Mouse (Mus musculus): Measurements from ENCODE around the gene Il9. TPM values are rescaled to one million over a fixed set of nuclear protein-coding genes. Genes with fewer than 3 reads are reported as not detected.

Gene Il9
- polyA plus RNA-seq, 1 experiment from 2014 or later = not detected

DNA sequence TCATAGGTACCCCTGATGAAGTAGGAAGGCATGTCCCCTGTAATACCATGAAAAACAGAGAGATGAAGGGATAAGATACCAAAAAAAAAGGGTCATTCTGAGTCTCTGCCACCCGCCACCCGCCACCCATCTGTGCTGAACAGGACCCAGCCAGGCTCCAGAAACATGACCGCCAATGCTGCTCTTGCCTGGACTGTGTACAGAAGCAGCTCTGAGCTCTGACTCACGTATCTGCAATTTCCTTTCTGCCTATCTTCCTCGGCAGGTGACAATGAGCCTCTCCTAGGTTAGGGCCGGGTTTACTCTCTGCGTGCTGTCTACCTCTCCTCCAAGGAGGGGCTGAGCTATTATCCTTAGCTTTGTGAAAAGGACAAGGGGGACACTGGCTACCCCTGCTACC is 38.6 kb downstream of the Il9 start:
- H3K27ac ChIP-seq = no peak overlapping the region
- ATAC-seq (ENCODE audit: insufficient number of reproducible peaks, low FRiP score, low TSS enrichment, low read depth) = no peak
- H3K4me3 ChIP-seq = no peak overlapping the region
- H3K9ac ChIP-seq = no peak overlapping the region
- H3K9me3 ChIP-seq = no peaks in the 10 kb centered on the region
- WGBS = 74% methylated on average over 7 of the region's 7 CpGs
- peaks cover 26% of the 10 kb centered on the region for H3K27me3 ChIP-seq
- H3K36me3 ChIP-seq = no peaks in the 10 kb centered on the region
- H3K4me1 ChIP-seq = peaks cover 8% of the 10 kb centered on the region
- H3K4me2 ChIP-seq = no peak overlapping the region

DNA sequence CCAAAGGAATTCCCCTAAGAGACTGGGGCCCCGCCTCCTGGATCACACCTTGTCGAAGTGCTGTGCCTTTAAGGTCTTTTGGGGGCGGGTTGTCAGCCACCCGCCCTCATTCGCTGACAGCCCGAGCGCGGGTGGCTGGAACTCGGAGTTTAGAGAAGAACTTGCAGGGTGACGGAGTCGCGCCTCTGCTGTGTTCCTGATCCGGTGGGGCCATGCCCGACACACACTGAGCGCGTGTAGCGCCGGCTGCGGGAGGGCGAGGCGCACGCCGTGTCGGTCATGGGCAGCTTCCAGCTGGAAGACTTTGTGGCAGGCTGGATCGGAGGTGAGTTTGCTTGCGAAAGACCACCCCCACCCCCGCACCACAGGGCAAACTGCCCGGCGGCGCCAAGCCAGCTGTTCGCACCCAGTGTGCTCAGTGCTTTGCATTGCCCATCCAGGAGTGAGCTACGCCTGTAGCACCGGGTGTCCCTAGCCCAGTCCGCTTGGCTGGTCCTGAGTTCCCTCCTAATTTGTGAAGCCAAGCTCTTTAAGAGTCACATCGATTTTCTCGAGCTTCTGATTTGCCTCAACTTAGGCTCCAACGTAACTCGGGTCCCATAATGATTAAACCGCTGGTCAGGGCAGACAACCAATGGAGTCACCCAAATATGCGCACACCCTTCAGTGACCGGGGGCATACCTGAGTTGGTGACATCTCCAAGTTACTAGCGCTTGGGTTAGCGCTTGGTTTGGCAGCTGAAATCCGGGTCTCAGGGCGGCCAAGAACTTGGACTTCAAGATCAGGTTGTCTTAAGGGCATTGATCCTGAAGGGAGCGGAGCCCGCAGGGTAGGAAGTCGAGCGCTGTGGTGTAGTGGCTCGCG is 43.6 kb downstream of the Il9 start, which contains the start of gene Slc25a48:
Slc25a48 (plus strand) TSS at position 145 of the 865 bp plus-strand sequence.
- 0 out of 2 replicates have a peak within 1 kb of the TSS, but pooled peaks have one; percentile 17 for H3K9ac ChIP-seq
- ATAC-seq (ENCODE audit: insufficient number of reproducible peaks, low FRiP score, low TSS enrichment, low read depth) = no peak
- peak within 1 kb of the TSS; percentile 43 for H3K4me3 ChIP-seq
- H3K36me3 ChIP-seq = no peaks in the 10 kb centered on the region
- no peak within 1 kb of the TSS for H3K27ac ChIP-seq
- 2% methylated on average over 51 of the region's 51 CpGs for WGBS
- peaks cover 54% of the 10 kb centered on the region for H3K27me3 ChIP-seq
- peak within 1 kb of the TSS; percentile 89 for H3K4me2 ChIP-seq
- H3K4me1 ChIP-seq = peaks cover 29% of the 10 kb centered on the region
- H3K9me3 ChIP-seq = no peaks in the 10 kb centered on the region

DNA sequence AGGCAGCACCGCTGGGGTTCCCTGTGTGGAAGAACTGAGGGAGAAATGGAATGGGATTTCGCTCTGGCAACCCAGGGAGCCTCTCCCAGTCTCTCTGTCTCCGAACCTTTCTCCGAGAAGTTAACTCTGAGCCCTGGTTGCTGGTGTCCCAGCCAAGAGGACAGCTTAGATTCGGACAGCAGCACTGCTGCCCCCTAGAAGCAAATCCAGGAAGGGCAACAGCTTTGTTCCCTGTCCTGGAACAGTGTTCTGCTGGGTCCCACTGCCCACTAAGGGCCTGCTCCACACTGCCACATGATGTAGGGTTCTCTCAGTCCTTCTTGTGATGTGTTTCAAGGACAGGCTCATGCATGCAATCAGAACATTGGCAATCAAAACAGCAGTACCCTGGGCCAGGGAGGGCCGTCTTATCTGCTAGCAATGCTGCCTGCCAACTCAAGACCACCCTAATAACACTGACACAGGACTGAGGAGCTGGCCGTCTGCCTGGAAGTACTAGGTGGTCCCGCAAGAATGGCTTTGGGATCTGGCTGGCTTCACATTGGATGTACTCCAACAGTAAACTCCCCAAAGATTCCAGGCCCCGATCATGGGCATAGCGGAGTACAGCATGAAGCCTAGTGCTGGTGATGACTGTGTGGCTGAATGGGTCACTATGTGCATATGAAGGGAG is 46.3 kb downstream of the Il9 start:
- H3K9ac ChIP-seq = no peak overlapping the region
- H3K36me3 ChIP-seq = no peaks in the 10 kb centered on the region
- ATAC-seq (ENCODE audit: insufficient number of reproducible peaks, low FRiP score, low TSS enrichment, low read depth) = no peak
- H3K4me2 ChIP-seq = no peak overlapping the region
- H3K4me1 ChIP-seq = peaks cover 36% of the 10 kb centered on the region
- 55% methylated on average over 10 of the region's 10 CpGs for WGBS
- no peak overlapping the region for H3K4me3 ChIP-seq
- peaks cover 52% of the 10 kb centered on the region for H3K27me3 ChIP-seq
- no peak overlapping the region for H3K27ac ChIP-seq
- H3K9me3 ChIP-seq = no peaks in the 10 kb centered on the region

DNA sequence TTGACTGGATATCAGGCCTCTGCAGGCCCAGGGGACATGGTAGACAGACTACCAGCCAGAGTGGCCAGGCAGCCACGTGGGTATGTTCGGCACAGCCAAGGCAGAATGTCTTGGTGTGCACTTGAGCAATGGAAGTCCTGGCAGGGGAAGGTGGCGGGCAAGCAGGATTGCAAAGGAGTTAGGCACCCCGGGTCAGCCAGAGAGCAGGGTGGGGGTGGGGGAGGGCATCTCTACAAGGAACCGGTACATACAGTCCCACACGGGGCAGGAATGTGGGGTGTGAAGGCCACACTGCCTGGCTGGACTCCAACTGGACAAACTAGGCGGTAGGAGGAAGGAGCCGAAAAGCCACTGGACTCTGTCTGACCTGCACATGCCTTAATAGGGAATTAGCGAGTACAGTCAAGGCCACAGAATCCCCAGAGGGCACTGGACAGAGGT is 47.7 kb downstream of the Il9 start:
- Histone ChIP-seq H3K4me2 (no peak overlapping the region), H3K36me3 (no peaks in the 10 kb centered on the region), H3K27me3 (peaks cover 38% of the 10 kb centered on the region), H3K4me3 (no peak overlapping the region), H3K9ac (no peak overlapping the region), H3K9me3 (no peaks in the 10 kb centered on the region), H3K27ac (no peak overlapping the region), H3K4me1 (peaks cover 45% of the 10 kb centered on the region)
- no peak for ATAC-seq (ENCODE audit: insufficient number of reproducible peaks, low FRiP score, low TSS enrichment, low read depth)
- 82% methylated on average over 9 of the region's 9 CpGs for WGBS

DNA sequence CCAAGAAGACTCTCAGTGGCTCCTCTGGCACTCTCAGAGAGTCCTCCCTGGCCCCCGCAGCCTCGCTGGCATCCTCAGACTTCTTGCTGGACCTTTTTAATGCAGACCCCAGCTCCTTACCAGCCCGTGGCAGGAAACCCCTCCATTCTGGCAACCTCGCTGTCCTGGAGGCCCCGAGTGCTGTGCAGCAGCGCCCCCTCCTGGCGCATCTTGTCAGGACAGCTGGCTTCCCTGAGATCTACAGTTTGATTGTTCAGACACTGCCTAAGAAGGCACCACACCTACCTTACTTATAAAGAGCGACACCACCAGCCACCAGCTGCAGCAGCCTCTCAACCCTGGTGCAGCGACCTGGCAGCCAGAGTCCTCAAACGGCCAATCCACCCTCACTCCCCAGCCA is 48.6 kb downstream of the Il9 start:
- H3K27ac ChIP-seq = no peak overlapping the region
- H3K9ac ChIP-seq = no peak overlapping the region
- H3K27me3 ChIP-seq = peaks cover 32% of the 10 kb centered on the region
- peaks cover 46% of the 10 kb centered on the region for H3K4me1 ChIP-seq
- H3K4me2 ChIP-seq = no peak overlapping the region
- no peak overlapping the region for H3K4me3 ChIP-seq
- H3K9me3 ChIP-seq = no peaks in the 10 kb centered on the region
- ATAC-seq (ENCODE audit: insufficient number of reproducible peaks, low FRiP score, low TSS enrichment, low read depth) = no peak
- H3K36me3 ChIP-seq = no peaks in the 10 kb centered on the region
- WGBS = 15% methylated on average over 10 of the region's 10 CpGs

DNA sequence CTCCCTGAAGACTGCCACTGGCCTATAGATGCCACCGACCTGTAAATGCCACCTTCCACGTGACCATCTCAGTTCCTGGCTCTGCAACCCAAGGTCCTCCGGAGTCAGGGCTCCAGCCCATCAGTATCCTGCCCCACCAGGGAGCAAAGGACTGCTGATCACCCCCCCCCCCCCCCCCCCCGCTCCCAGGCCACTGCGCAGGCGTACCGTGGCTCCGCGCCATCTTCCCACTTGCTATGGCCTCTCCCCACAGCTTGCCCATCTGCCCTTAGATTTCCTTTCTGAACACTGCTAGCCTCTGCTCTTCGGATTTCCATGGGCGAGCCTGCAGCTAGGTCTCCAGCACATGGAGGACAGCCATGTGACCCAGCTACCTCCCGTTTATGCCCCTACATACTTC is 49.5 kb downstream of the Il9 start:
- H3K9me3 ChIP-seq = no peaks in the 10 kb centered on the region
- 81% methylated on average over 7 of the region's 12 CpGs for WGBS
- peaks cover 22% of the 10 kb centered on the region for H3K27me3 ChIP-seq
- no peak for ATAC-seq (ENCODE audit: insufficient number of reproducible peaks, low FRiP score, low TSS enrichment, low read depth)
- peaks cover 40% of the 10 kb centered on the region for H3K4me1 ChIP-seq
- no peak overlapping the region for H3K27ac ChIP-seq
- no peak overlapping the region for H3K4me2 ChIP-seq
- H3K4me3 ChIP-seq = no peak overlapping the region
- H3K9ac ChIP-seq = no peak overlapping the region
- H3K36me3 ChIP-seq = no peaks in the 10 kb centered on the region

Other genes with a start within 250 kb of the Il9 start
- not detected in 2 replicates for gene Neurog1, start 230.1 kb downstream of the Il9 start, polyA plus RNA-seq (2015; fragmentation: Nextera tagmentation; extraction: Ambion mirVana)
- 624 and 644 TPM in 2 replicates for gene Cxcl14, start 185.7 kb downstream of the Il9 start, polyA plus RNA-seq (2015; fragmentation: Nextera tagmentation; extraction: Ambion mirVana)
- 0.10 and 0.19 TPM in 2 replicates for gene Gm3045, start 55.7 kb downstream of the Il9 start, polyA plus RNA-seq (2015; fragmentation: Nextera tagmentation; extraction: Ambion mirVana)
- gene Slc25a48, start 43.9 kb downstream of the Il9 start, polyA plus RNA-seq (2015; fragmentation: Nextera tagmentation; extraction: Ambion mirVana) = 2.1 and 2.4 TPM in 2 replicates
- 1.1 and 1.7 TPM in 2 replicates for gene Fbxl21, start 40.2 kb upstream of the Il9 start, polyA plus RNA-seq (2015; fragmentation: Nextera tagmentation; extraction: Ambion mirVana)
- gene Lect2, start 66.3 kb upstream of the Il9 start, polyA plus RNA-seq (2015; fragmentation: Nextera tagmentation; extraction: Ambion mirVana) = not detected in 2 replicates
- 105 and 121 TPM in 2 replicates for gene Tgfbi, start 127.3 kb upstream of the Il9 start, polyA plus RNA-seq (2015; fragmentation: Nextera tagmentation; extraction: Ambion mirVana)
- 27.3 and 30.4 TPM in 2 replicates for gene Smad5, start 220.8 kb upstream of the Il9 start, polyA plus RNA-seq (2015; fragmentation: Nextera tagmentation; extraction: Ambion mirVana)

Data from limb, embryonic 15.5 days (tissue).